Mouse (Mus musculus) midbrain, embryonic 14.5 days (tissue): ENCODE data around the gene Txn2. TPM values are rescaled to one million over a fixed set of nuclear protein-coding genes. Genes with fewer than 3 reads are reported as not detected.
"Not testable (repeated sequence)": the region's sequence is repeated elsewhere in the genome, so short reads cannot be mapped to it uniquely, and the experiment has no call there.

Experiments
- ATAC-seq: fragments of 200-750 bp; cut with Nextera tagmentation; 2 replicates; pipeline ENCODE4 v1.8.0; 2017; ENCODE audit warnings: moderate number of reproducible peaks, moderate library complexity; ENCODE audit not compliant: low FRiP score, low TSS enrichment
- DNase-seq: peaks from one replicate; pipeline ENCODE4 v3.0.0-alpha.2; 2015
- H3K27ac ChIP-seq: fragments of 300-500 bp; sonication (generic); replicated peaks from 2 replicates; pipeline ENCODE4 v1.5.1; 2014; ENCODE audit warnings: mild to moderate bottlenecking, low read depth, low read length, moderate library complexity
- H3K27me3 ChIP-seq: fragments of 300-500 bp; sonication (generic); 2 replicates; pipeline ENCODE4 v1.6.1; 2014; ENCODE audit warnings: low read length, control low read depth, mixed read lengths; ENCODE audit not compliant: control insufficient read depth, insufficient read depth
- H3K36me3 ChIP-seq: fragments of 300-500 bp; sonication (generic); 2 replicates; pipeline ENCODE4 v1.6.1; 2014; ENCODE audit warnings: low read length, control low read depth; ENCODE audit not compliant: control insufficient read depth, insufficient read depth
- H3K4me1 ChIP-seq: fragments of 300-500 bp; sonication (generic); 2 replicates; pipeline ENCODE4 v1.6.1; 2014; ENCODE audit warnings: mild to moderate bottlenecking, antibody characterized with exemption, low read length, control low read depth; ENCODE audit not compliant: control insufficient read depth, insufficient read depth
- H3K4me2 ChIP-seq: fragments of 300-500 bp; sonication (generic); 2 replicates; pipeline ENCODE4 v1.6.1; 2014; ENCODE audit warnings: mild to moderate bottlenecking, low read length, moderate library complexity
- H3K4me3 ChIP-seq: fragments of 300-500 bp; sonication (generic); replicated peaks from 2 replicates; pipeline ENCODE4 v1.5.1; 2014; ENCODE audit warnings: low read depth, low read length
- H3K9ac ChIP-seq: fragments of 300-500 bp; sonication (generic); replicated peaks from 2 replicates; pipeline ENCODE4 v1.6.1; 2014; ENCODE audit warnings: mild to moderate bottlenecking, low read length, moderate library complexity
- H3K9me3 ChIP-seq: fragments of 300-500 bp; sonication (generic); 2 replicates; pipeline ENCODE4 v1.6.1; 2016; ENCODE audit warnings: low read length, control low read depth, mixed read lengths; ENCODE audit not compliant: control insufficient read depth
- whole genome bisulfite sequencing: fragments of 180-500 bp; shearing (Covaris S2); extraction: QIAGEN DNeasy Blood & Tissue Kit; methylation state at CpG from one replicate; pipeline ENCODE4 v1.1.7; 2014; 5-methylcytosine and 5-hydroxymethylcytosine counted together
- polyA plus RNA-seq: library from polyadenylated mRNA; unstranded; fragments of >200 nt; fragmentation: Nextera tagmentation; extraction: Ambion mirVana; gene quantifications from 2 replicates; pipeline ENCODE4 v1.2.1, GENCODE M21; 2014

The Txn2 gene
- polyA plus RNA-seq, 1 experiment from 2014 or later, result 219 TPM

DNA sequence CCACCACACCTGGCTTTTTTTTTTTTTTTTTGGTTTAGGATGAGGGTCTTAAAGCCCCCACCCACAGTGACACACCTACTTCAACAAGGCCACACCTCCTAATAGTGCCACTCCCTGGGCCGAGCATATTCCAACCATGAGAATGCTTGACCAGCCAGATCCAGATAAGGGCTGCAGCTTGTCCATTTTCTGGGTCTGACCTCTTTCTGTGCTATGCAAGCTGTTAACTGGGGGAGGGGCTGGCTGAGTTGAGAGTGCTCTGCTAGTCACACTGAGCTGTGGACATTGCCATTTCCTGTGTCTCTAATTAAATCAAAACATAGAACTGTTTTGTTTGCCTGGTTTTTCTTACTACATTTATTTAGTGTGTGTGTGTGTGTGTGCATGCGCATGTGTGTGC, 55.2 kb downstream of the Txn2 start:
- Histone ChIP-seq H3K27ac (no peak overlapping the region), H3K27me3 (no peaks in the 10 kb centered on the region), H3K36me3 (no peaks in the 10 kb centered on the region), H3K4me2 (no peak overlapping the region), H3K4me1 (no peaks in the 10 kb centered on the region), H3K9me3 (no peaks in the 10 kb centered on the region), H3K9ac (no peak overlapping the region), H3K4me3 (no peak overlapping the region)
- 94% methylated on average over 2 of the region's 2 CpGs for WGBS
- no peak for DNase-seq
- no peak for ATAC-seq

- no peaks in the 10 kb centered on the region for H3K4me1 ChIP-seq
- H3K4me3 ChIP-seq, result no peak overlapping the region
- H3K27ac ChIP-seq, result no peak overlapping the region
- no peaks in the 10 kb centered on the region for H3K9me3 ChIP-seq
- H3K36me3 ChIP-seq, result no peaks in the 10 kb centered on the region
- DNase-seq (no peak), ATAC-seq (no peak)
- H3K27me3 ChIP-seq, result no peaks in the 10 kb centered on the region
- H3K4me2 ChIP-seq, result no peak overlapping the region
- 91% methylated on average over 3 of the region's 3 CpGs for WGBS
- no peak overlapping the region for H3K9ac ChIP-seq
Observed at GRCm38 (mm10) chr15:77872996-77873395, 55.8 kb downstream of the Txn2 start.

DNA sequence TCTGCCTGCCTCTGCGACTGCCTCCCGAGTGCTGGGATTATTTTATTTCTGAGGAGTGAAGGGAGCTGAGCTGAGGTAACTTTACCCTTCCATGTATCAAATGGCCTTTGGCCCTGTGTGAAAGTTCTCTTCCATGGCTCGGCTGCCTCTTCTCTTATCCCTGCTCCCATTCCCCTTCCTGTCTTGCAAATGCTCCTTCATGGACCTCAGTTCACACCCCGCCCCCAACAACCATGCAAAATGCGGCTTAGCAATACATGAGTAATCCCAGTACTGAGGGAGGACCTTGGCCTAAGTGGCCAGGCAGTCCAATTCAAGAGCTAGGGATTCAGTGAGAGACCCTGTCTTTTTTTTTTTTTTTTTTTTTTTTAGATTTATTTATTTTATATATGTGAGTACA, 60.5 kb downstream of the Txn2 start:
- no peak for DNase-seq
- 82% methylated on average over 5 of the region's 5 CpGs for WGBS
- Histone ChIP-seq H3K9ac (no peak overlapping the region), H3K4me3 (no peak overlapping the region), H3K27me3 (no peaks in the 10 kb centered on the region), H3K27ac (no peak overlapping the region), H3K36me3 (no peaks in the 10 kb centered on the region), H3K9me3 (no peaks in the 10 kb centered on the region), H3K4me1 (no peaks in the 10 kb centered on the region), H3K4me2 (no peak overlapping the region)
- ATAC-seq, result no peak

DNA sequence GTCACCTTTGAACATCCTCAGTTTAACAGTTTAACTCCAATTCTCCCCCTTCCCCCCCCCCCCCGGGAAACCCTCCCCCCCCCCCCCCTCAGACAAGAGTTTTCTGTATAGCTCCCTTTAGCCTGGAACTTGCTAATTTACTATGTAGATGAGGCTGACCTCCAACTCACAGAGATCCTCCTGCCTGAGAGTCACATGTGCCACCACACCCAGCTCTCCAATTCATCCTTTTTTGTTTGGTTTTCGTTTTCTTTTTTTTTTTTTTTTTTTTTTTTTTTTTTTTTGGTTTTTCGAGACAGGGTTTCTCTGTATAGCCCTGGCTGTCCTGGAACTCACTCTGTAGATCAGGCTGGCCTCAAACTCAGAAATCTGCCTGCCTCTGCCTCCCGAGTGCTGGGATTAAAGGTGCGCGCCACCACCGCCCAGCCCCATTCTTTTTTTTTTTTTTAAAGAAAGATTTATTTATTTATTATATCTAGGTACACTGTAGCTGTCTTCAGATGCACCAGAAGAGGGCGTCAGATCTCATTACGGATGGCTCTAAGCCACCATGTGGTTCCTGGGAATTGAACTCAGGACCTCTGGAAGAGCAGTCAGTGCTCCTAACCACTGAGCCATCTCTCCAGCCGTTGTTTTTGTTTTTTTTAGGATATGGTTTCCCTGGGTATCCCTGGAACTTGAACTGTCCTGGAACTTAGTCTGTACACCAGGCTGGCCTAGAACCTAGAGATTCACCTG, 61.4 kb downstream of the Txn2 start:
- not testable (repeated sequence) for H3K9ac ChIP-seq, H3K36me3 ChIP-seq, H3K9me3 ChIP-seq, ATAC-seq, H3K27ac ChIP-seq, DNase-seq, H3K4me1 ChIP-seq, H3K4me2 ChIP-seq, H3K27me3 ChIP-seq, H3K4me3 ChIP-seq
- 86% methylated on average over 9 of the region's 10 CpGs for WGBS

- DNase-seq, result peak; percentile 24
- 37% methylated on average over 11 of the region's 11 CpGs for WGBS
Observed at GRCm38 (mm10) chr15:77866583-77867220, 62.1 kb downstream of the Txn2 start.

More at GRCm38 (mm10) chr15:77866583-77867220, 62.1 kb downstream of the Txn2 start:
- H3K9ac ChIP-seq, result no peak overlapping the region
- H3K4me3 ChIP-seq, result no peak overlapping the region
- H3K9me3 ChIP-seq, result no peaks in the 10 kb centered on the region
- H3K4me2 ChIP-seq, result no peak overlapping the region
- ATAC-seq, result no peak
- H3K27ac ChIP-seq, result no peak overlapping the region
- no peaks in the 10 kb centered on the region for H3K4me1 ChIP-seq
- H3K36me3 ChIP-seq, result no peaks in the 10 kb centered on the region
- no peaks in the 10 kb centered on the region for H3K27me3 ChIP-seq

Other genes starting within 250 kb of the Txn2 start
- not detected in 2 replicates for gene Apol7e, start 230.1 kb downstream of the Txn2 start, polyA plus RNA-seq
- not detected in 2 replicates for gene Apol9b, start 200.0 kb downstream of the Txn2 start, polyA plus RNA-seq
- gene Apol8, start 172.0 kb downstream of the Txn2 start, polyA plus RNA-seq, result 0.11 TPM in 2 replicates
- 7.3 and 14.8 TPM in 2 replicates for gene Myh9, start 86.8 kb downstream of the Txn2 start, polyA plus RNA-seq
- 9.2 and 9.4 TPM in 2 replicates for gene Foxred2, start 27.7 kb upstream of the Txn2 start, polyA plus RNA-seq
- 178 and 186 TPM in 2 replicates for gene Eif3d, start 41.8 kb upstream of the Txn2 start, polyA plus RNA-seq
- gene Cacng2, start 191.0 kb upstream of the Txn2 start, polyA plus RNA-seq, result 12.7 and 19.7 TPM in 2 replicates
- gene Ift27, start 245.1 kb upstream of the Txn2 start, polyA plus RNA-seq, result 102 and 110 TPM in 2 replicates